Mouse (Mus musculus): ENCODE measurements around the gene Sdk1. TPM values are rescaled to one million over a fixed set of nuclear protein-coding genes. Genes with fewer than 3 reads are reported as not detected.

The Sdk1 gene
- 0.59 and 0.77 TPM in 2 replicates for polyA plus RNA-seq (2015; fragmentation: Nextera tagmentation; extraction: Ambion mirVana)

DNA sequence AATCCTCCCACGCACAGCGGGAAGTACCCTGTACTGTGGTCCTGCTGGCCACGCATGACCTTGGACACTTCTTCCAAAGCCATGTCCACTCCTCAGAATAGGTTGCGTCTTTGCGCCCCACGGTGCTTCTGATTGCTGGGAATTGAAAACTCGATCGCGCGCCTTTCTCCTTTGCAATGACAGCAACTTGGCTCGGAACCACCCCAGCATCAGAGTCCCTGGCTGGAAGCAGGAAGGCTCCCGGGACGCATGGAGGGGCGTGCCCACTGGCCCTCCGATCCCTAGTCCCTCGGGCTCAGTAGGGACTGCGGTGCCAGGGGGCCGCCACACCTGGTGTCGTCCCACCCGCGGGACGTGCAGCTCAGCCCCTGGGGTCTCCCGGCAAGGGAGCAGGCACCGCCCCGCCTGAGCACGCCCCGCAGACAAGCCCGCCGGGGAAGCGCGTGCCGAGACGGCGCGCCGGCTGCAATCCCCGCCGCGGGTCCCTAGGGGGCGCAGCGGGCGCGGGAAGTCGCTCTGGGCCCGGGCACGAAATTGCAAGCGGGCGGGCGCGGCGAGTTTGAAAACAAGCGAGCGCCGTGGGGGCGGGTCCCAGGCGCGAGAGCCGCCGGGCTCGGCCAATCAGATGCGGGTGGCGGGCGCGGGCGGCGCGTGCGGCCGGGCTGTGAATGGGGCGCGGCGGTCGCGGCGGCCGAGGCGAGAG, at the start of gene Sdk1:
Gene Sdk1, plus strand, starts transcription at position 650 of the 703 bp plus-strand sequence.
- H3K4me1 ChIP-seq (replicated peaks; ENCODE audit: control insufficient read depth, insufficient read depth, low read length): peaks cover 25% of the 10 kb centered on the region
- peaks cover 44% of the 10 kb centered on the region for H3K27me3 ChIP-seq (ENCODE audit: control insufficient read depth, insufficient read depth, low read depth, low read length)
- H3K27ac ChIP-seq (ENCODE audit: low read length): no peak within 1 kb of the TSS
- H3K9me3 ChIP-seq (ENCODE audit: control insufficient read depth, low read length): no peaks in the 10 kb centered on the region
- peak; percentile 99 for ATAC-seq (ENCODE audit: low read depth)
- H3K4me2 ChIP-seq (ENCODE audit: low read depth, low read length): peak within 1 kb of the TSS; percentile 99
- no peaks in the 10 kb centered on the region for H3K36me3 ChIP-seq (ENCODE audit: control insufficient read depth, insufficient read depth, low read length)
- peak within 1 kb of the TSS; percentile 77 for H3K9ac ChIP-seq (ENCODE audit: low read length)
- H3K4me3 ChIP-seq (ENCODE audit: low read length): peak within 1 kb of the TSS; percentile 66
- under 1% methylated on average over 61 of the region's 77 CpGs for WGBS

DNA sequence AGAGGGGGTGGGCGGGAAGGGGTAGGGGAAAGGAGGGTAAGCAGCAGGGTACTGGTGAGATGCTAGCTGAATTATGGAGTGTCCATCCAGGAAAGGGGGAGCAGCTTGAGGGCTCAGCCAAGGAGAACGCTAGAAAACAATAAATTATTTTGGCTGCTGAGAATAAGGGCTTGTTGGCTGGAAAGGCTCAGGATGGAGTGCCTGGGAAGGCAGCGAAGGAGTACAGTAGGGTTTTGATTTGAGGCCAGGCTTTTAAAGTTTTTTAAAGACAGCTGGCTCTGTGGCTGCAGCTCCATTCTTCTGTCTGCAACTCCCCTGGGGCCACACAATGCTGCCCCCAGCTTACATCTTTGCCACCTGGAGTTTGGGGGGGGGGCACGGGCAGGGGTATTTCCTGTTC, 44.0 kb upstream of the Sdk1 start:
- H3K4me1 ChIP-seq (replicated peaks; ENCODE audit: control insufficient read depth, insufficient read depth, low read length): no peaks in the 10 kb centered on the region; the same call in 1 of the 2 replicates
- H3K27ac ChIP-seq (ENCODE audit: low read length): no peak overlapping the region
- WGBS: 30% methylated on average over 4 of the region's 4 CpGs
- no peaks in the 10 kb centered on the region for H3K36me3 ChIP-seq (ENCODE audit: control insufficient read depth, insufficient read depth, low read length)
- no peaks in the 10 kb centered on the region for H3K9me3 ChIP-seq (ENCODE audit: control insufficient read depth, low read length)
- no peak overlapping the region for H3K4me2 ChIP-seq (ENCODE audit: low read depth, low read length)
- H3K9ac ChIP-seq (ENCODE audit: low read length): no peak overlapping the region
- no peaks in the 10 kb centered on the region for H3K27me3 ChIP-seq (ENCODE audit: control insufficient read depth, insufficient read depth, low read depth, low read length)
- no peak overlapping the region for H3K4me3 ChIP-seq (ENCODE audit: low read length)
- ATAC-seq (ENCODE audit: low read depth): no peak

DNA sequence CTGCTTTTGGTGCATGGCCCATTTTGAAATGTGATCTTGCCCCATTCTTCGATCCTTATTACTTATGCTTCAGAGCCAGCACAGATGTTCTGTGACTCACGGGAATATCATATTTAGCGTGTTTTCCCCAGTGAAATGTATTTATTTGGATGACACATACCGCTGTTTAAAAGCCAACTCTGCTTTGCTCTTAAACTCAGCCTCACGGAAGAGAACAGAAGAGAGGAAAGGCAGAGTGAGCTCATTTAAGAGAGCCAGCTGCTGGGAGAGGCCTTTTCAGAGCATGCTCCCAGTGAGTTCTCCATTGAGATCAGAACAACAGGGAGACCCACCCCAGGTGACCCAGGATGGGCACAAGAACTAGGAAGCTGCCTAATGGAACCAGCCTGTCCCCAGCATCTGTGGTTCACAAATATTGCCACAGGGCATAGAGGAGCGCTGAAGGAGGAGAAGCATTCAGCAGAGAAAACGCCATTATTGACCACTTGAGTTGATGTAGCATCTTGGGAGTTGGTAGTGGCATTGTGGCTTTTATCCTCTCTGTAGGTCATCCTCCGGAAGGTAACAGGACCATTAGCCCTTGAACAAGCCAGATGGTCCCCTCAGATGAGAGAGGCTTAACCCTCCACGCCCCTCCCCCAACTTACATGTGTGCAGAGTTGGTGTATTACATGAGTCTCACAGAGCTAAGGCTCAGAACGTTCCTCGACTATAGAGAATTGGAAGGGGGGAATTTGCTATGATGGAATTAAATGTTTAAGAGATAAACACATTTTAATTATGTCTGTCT, 38.8 kb upstream of the Sdk1 start:
- ATAC-seq (ENCODE audit: low read depth): no peak
- Histone ChIP-seq H3K36me3 (ENCODE audit: control insufficient read depth, insufficient read depth, low read length) (no peaks in the 10 kb centered on the region), H3K27me3 (ENCODE audit: control insufficient read depth, insufficient read depth, low read depth, low read length) (no peaks in the 10 kb centered on the region), H3K9me3 (ENCODE audit: control insufficient read depth, low read length) (no peaks in the 10 kb centered on the region), H3K27ac (ENCODE audit: low read length) (no peak overlapping the region), H3K4me3 (ENCODE audit: low read length) (no peak overlapping the region), H3K4me1 (replicated peaks; ENCODE audit: control insufficient read depth, insufficient read depth, low read length) (no peaks in the 10 kb centered on the region), H3K4me2 (ENCODE audit: low read depth, low read length) (no peak overlapping the region), H3K9ac (ENCODE audit: low read length) (no peak overlapping the region)
- WGBS: 67% methylated on average over 11 of the region's 11 CpGs

DNA sequence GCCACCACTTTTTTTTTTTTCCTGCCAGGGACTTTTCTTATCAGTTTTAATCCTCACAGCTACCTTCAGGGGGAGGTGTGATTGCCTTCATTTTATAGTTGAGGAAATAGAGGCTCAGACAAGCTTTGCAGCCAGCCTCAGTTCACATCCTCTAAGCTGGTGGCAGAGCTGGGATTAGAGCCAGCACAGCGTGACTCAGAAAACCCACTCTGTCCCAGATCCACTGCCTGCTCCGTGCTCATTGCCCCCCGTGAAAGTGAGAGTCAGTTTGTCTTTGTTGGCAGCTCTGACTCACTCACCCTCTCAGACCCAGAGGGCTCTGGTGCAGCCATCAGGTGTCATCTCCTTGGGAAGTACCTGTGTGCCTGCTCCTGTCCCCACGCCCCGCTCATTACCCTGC, 34.2 kb upstream of the Sdk1 start:
- no peak overlapping the region for H3K9ac ChIP-seq (ENCODE audit: low read length)
- H3K36me3 ChIP-seq (ENCODE audit: control insufficient read depth, insufficient read depth, low read length): no peaks in the 10 kb centered on the region
- H3K9me3 ChIP-seq (ENCODE audit: control insufficient read depth, low read length): no peaks in the 10 kb centered on the region
- no peak overlapping the region for H3K27ac ChIP-seq (ENCODE audit: low read length)
- no peak overlapping the region for H3K4me2 ChIP-seq (ENCODE audit: low read depth, low read length)
- H3K4me3 ChIP-seq (ENCODE audit: low read length): no peak overlapping the region
- WGBS: 35% methylated on average over 5 of the region's 5 CpGs
- H3K27me3 ChIP-seq (ENCODE audit: control insufficient read depth, insufficient read depth, low read depth, low read length): no peaks in the 10 kb centered on the region
- ATAC-seq (ENCODE audit: low read depth): no peak
- H3K4me1 ChIP-seq (replicated peaks; ENCODE audit: control insufficient read depth, insufficient read depth, low read length): no peaks in the 10 kb centered on the region

DNA sequence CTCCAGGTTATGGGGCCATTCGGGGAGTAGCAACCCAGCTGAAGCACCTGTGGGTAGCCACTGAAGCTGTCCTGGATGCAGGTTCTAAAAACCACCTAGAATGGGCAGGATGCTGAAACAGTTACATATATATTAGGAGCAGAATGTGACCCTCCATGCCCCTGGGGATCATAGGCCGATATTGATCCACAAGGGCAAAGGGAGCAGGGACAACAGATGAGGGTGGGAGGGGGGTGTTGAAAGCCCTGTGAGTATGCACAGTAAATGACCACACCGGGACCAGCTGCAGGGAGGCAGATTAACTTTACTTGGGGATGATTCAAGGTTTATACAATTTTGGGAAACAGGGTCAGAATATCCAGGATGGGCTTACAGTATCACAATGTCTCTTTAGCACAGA, 16.0 kb upstream of the Sdk1 start:
- peaks cover 4% of the 10 kb centered on the region for H3K4me1 ChIP-seq (replicated peaks; ENCODE audit: control insufficient read depth, insufficient read depth, low read length)
- H3K27me3 ChIP-seq (ENCODE audit: control insufficient read depth, insufficient read depth, low read depth, low read length): no peaks in the 10 kb centered on the region
- no peaks in the 10 kb centered on the region for H3K36me3 ChIP-seq (ENCODE audit: control insufficient read depth, insufficient read depth, low read length)
- no peak overlapping the region for H3K27ac ChIP-seq (ENCODE audit: low read length)
- no peak overlapping the region for H3K4me2 ChIP-seq (ENCODE audit: low read depth, low read length)
- no peak overlapping the region for H3K9ac ChIP-seq (ENCODE audit: low read length)
- WGBS: 51% methylated on average over 3 of the region's 3 CpGs
- no peaks in the 10 kb centered on the region for H3K9me3 ChIP-seq (ENCODE audit: control insufficient read depth, low read length)
- ATAC-seq (ENCODE audit: low read depth): no peak
- no peak overlapping the region for H3K4me3 ChIP-seq (ENCODE audit: low read length)

DNA sequence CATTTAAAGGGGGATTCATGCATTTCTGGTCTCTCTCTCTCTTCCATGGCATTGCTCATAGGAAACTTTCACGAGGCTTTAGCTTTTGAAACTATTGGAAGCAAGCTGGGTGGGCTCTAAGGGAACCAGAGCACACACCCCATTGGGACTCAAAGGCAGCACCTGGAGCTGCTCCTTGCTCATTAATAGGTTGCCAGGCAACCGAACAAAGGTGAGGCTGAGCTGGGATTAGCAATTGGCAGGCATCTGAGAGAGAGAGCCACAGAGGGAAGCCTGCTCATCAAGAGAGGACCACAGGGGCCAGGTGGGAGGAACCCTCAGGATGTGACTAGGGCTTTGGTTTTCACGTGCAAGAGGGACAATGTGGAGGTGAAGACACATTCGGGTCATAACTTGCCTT, 7.0 kb upstream of the Sdk1 start:
- Histone ChIP-seq H3K36me3 (ENCODE audit: control insufficient read depth, insufficient read depth, low read length) (no peaks in the 10 kb centered on the region), H3K27me3 (ENCODE audit: control insufficient read depth, insufficient read depth, low read depth, low read length) (peaks cover 6% of the 10 kb centered on the region), H3K9ac (ENCODE audit: low read length) (no peak overlapping the region), H3K4me2 (ENCODE audit: low read depth, low read length) (no peak overlapping the region), H3K4me1 (replicated peaks; ENCODE audit: control insufficient read depth, insufficient read depth, low read length) (no peaks in the 10 kb centered on the region), H3K4me3 (ENCODE audit: low read length) (no peak overlapping the region), H3K9me3 (ENCODE audit: control insufficient read depth, low read length) (no peaks in the 10 kb centered on the region), H3K27ac (ENCODE audit: low read length) (no peak overlapping the region)
- WGBS: 38% methylated on average over 4 of the region's 4 CpGs
- ATAC-seq (ENCODE audit: low read depth): no peak

DNA sequence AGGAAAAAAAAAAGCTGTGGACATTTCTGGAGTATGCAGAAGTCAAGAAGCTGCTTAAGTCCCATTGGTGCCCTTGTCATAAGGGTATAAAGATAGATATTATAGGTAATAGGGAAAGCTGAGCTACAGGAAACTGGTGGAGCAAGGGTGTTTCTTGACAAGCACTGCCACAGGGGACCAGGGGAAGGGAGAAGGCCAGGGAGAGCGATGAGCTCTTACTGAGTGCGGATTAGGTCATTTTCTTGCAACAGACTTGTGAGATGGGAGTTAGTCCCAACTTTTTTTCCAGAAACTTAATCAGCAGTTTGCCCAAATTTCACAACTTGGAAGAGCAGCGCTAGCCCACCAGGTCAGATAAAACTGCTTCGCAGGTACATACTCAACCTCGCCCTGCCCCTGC, 1.9 kb upstream of the Sdk1 start:
- H3K9me3 ChIP-seq (ENCODE audit: control insufficient read depth, low read length): no peaks in the 10 kb centered on the region
- H3K27ac ChIP-seq (ENCODE audit: low read length): no peak overlapping the region
- WGBS: 9% methylated on average over 5 of the region's 5 CpGs
- no peak overlapping the region for H3K9ac ChIP-seq (ENCODE audit: low read length)
- H3K4me1 ChIP-seq (replicated peaks; ENCODE audit: control insufficient read depth, insufficient read depth, low read length): peaks cover 25% of the 10 kb centered on the region
- H3K4me3 ChIP-seq (ENCODE audit: low read length): no peak overlapping the region
- no peak overlapping the region for H3K4me2 ChIP-seq (ENCODE audit: low read depth, low read length)
- peaks cover 38% of the 10 kb centered on the region for H3K27me3 ChIP-seq (ENCODE audit: control insufficient read depth, insufficient read depth, low read depth, low read length)
- H3K36me3 ChIP-seq (ENCODE audit: control insufficient read depth, insufficient read depth, low read length): no peaks in the 10 kb centered on the region
- no peak for ATAC-seq (ENCODE audit: low read depth)

DNA sequence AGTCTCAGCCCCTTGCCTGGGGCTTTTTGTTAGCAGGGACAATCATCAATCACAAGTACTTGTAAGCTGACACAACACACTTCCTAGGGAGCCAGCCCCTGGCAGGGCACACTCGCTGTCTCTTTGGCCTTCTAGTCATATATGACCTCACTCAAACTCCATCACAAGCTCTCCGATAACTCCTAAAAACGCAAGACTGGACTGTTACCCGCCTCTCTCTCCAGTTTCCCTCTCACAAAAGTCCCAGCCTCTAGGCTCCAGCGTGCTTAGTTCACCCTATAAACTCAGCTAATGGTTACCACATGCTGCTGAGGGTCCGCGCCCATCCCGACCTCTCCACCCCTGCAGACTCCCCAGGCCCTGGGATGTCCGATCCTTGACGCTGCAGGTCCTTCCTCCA, 849 bp upstream of the Sdk1 start:
- no peaks in the 10 kb centered on the region for H3K9me3 ChIP-seq (ENCODE audit: control insufficient read depth, low read length)
- no peaks in the 10 kb centered on the region for H3K36me3 ChIP-seq (ENCODE audit: control insufficient read depth, insufficient read depth, low read length)
- ATAC-seq (ENCODE audit: low read depth): no peak; the same call in 1 of the 2 replicates
- peak overlapping the region; percentile 68 for H3K9ac ChIP-seq (ENCODE audit: low read length)
- peak overlapping the region; percentile 99 for H3K4me2 ChIP-seq (ENCODE audit: low read depth, low read length)
- H3K27me3 ChIP-seq (ENCODE audit: control insufficient read depth, insufficient read depth, low read depth, low read length): peaks cover 44% of the 10 kb centered on the region
- H3K4me1 ChIP-seq (replicated peaks; ENCODE audit: control insufficient read depth, insufficient read depth, low read length): peaks cover 25% of the 10 kb centered on the region
- under 1% methylated on average over 10 of the region's 10 CpGs for WGBS
- peak overlapping the region; percentile 66 for H3K4me3 ChIP-seq (ENCODE audit: low read length)
- H3K27ac ChIP-seq (ENCODE audit: low read length): no peak overlapping the region

DNA sequence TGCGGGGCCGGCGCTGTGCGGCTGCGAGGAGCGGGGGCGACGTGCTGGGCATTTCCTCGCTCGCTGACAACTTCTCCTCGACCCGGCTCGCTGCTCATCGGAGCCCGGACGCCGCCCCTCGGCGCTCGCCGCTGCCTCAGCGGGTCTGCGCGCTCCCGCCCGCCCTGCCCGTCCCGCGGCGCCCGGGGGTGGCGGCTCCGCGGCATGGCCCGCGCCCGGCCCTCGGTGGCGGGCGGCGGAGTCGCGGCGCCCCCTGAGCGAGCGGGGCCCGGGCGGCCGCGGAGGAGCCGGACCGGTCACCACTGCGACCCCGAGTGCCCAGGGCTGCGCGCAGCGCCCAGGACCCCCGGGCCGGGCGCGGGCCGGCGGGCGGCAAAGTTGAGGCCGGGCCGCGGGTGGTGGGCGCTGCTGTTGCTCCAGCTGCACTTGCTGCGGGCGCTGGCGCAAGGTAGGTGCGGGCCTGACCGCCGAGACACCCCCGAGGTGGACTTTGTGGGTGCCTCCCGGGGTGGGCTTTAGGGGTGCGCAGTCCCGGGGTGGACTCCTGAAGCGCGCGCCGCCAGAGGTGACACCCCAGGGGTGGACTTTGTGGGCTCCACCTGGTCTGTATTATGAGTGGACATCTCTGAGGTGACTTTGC, 475 bp downstream of the Sdk1 start:
- peaks cover 25% of the 10 kb centered on the region for H3K4me1 ChIP-seq (replicated peaks; ENCODE audit: control insufficient read depth, insufficient read depth, low read length)
- ATAC-seq (ENCODE audit: low read depth): peak; percentile 4; the same call in 1 of the 2 replicates
- peaks cover 44% of the 10 kb centered on the region for H3K27me3 ChIP-seq (ENCODE audit: control insufficient read depth, insufficient read depth, low read depth, low read length)
- no peaks in the 10 kb centered on the region for H3K9me3 ChIP-seq (ENCODE audit: control insufficient read depth, low read length)
- no peak overlapping the region for H3K27ac ChIP-seq (ENCODE audit: low read length)
- H3K9ac ChIP-seq (ENCODE audit: low read length): peak overlapping the region; percentile 77
- H3K36me3 ChIP-seq (ENCODE audit: control insufficient read depth, insufficient read depth, low read length): no peaks in the 10 kb centered on the region
- peak overlapping the region; percentile 99 for H3K4me2 ChIP-seq (ENCODE audit: low read depth, low read length)
- under 1% methylated on average over 46 of the region's 82 CpGs for WGBS
- H3K4me3 ChIP-seq (ENCODE audit: low read length): peak overlapping the region; percentile 66

All from lung, embryonic 16.5 days (tissue).